Mouse (Mus musculus) CH12.LX (cell line): ENCODE results near the gene Card10. TPM values are rescaled to one million over a fixed set of nuclear protein-coding genes. Genes with fewer than 3 reads are reported as not detected.

ENCODE experiments used
- DNase-seq: peaks from one replicate; pipeline ENCODE4 v3.0.0-alpha.2; 2013; ENCODE audit errors: extremely low read depth
- H3K27ac ChIP-seq: 2 replicates; pipeline ENCODE4 v1.5.1; 2012; ENCODE audit warnings: low read depth, mild to moderate bottlenecking, control low read depth, moderate library complexity; ENCODE audit not compliant: insufficient read depth
- H3K27me3 ChIP-seq: replicated peaks from 2 replicates; pipeline ENCODE3; 2012; ENCODE audit warnings: inconsistent platforms
- H3K36me3 ChIP-seq, 2 experiments: replicated peaks in 1 of 2; 2 replicates each; pipeline versions ENCODE3 to v1.6.1; 2012; ENCODE audit warnings: inconsistent platforms in 1 of 2, low read length in 1 of 2, mild to moderate bottlenecking in 1 of 2, mixed read lengths in 1 of 2, moderate library complexity in 1 of 2; ENCODE audit not compliant: control insufficient read depth in 1 of 2, insufficient read depth in 1 of 2
- H3K4me1 ChIP-seq, 2 experiments: 2 replicates each; pipeline ENCODE4 v1.6.1; 2012; ENCODE audit warnings: inconsistent platforms in 1 of 2, moderate library complexity in 1 of 2; ENCODE audit not compliant: insufficient read depth in 2 of 2, control insufficient read depth in 1 of 2
- H3K4me2 ChIP-seq: 2 replicates; pipeline ENCODE4 v1.6.1; 2012; ENCODE audit warnings: low read depth, mild to moderate bottlenecking, control low read depth; ENCODE audit not compliant: poor library complexity, insufficient read depth, severe bottlenecking
- H3K4me3 ChIP-seq, 3 experiments: fragments of 150-350 bp in 1 of 3; sonication (generic) in 1 of 3; replicated peaks in 1 of 3; 2 replicates each; pipeline versions ENCODE3 to v1.5.1; 2011 to 2012; ENCODE audit warnings: low read depth in 2 of 3, low read length in 2 of 3, mild to moderate bottlenecking in 2 of 3, moderate library complexity in 2 of 3, control low read depth in 1 of 3, improper control_type of control experiment in 1 of 3, inconsistent platforms in 1 of 3, mixed read lengths in 1 of 3; ENCODE audit not compliant: poor library complexity in 1 of 3
- H3K79me2 ChIP-seq: replicated peaks from 2 replicates; pipeline ENCODE4 v1.6.1; 2012; ENCODE audit warnings: mild to moderate bottlenecking, moderate library complexity; ENCODE audit not compliant: control insufficient read depth, poor library complexity, insufficient read depth, severe bottlenecking; ENCODE audit errors: extremely low read depth
- H3K9ac ChIP-seq: 2 replicates; pipeline ENCODE4 v1.6.1; 2012; ENCODE audit warnings: low read depth, mild to moderate bottlenecking, control low read depth, moderate library complexity; ENCODE audit not compliant: insufficient read depth
- H3K9me3 ChIP-seq: replicated peaks from 2 replicates; pipeline ENCODE3; 2012; ENCODE audit warnings: low read length, inconsistent platforms, mixed read lengths
- BHLHE40 ChIP-seq: IDR thresholded peaks from 2 replicates; pipeline ENCODE4 v1.6.1; 2011; ENCODE audit warnings: mild to moderate bottlenecking, low read depth, low read length, improper control_type of control experiment
- CHD1 ChIP-seq: IDR thresholded peaks from 2 replicates; pipeline ENCODE4 v1.6.1; 2012; ENCODE audit warnings: low read depth, low read length, improper control_type of control experiment, inconsistent platforms
- CTCF ChIP-seq, 2 experiments: IDR thresholded peaks in 1 of 2; conservative IDR thresholded peaks in 1 of 2; 2 replicates each; pipeline ENCODE4 v1.5.1; 2011 to 2012; ENCODE audit warnings: low read depth in 2 of 2, low read length in 2 of 2, improper control_type of control experiment in 1 of 2, inconsistent platforms in 1 of 2, mild to moderate bottlenecking in 1 of 2, moderate library complexity in 1 of 2
- EP300 ChIP-seq: IDR thresholded peaks from 2 replicates; pipeline ENCODE4 v1.6.1; 2011; ENCODE audit warnings: low read length, improper control_type of control experiment
- HCFC1 ChIP-seq: IDR thresholded peaks from 2 replicates; pipeline ENCODE4 v1.6.1; 2012; ENCODE audit warnings: low read depth, mild to moderate bottlenecking, inconsistent platforms, low read length, improper control_type of control experiment
- KAT2A ChIP-seq: IDR thresholded peaks from 2 replicates; pipeline ENCODE4 v1.6.1; 2012; ENCODE audit warnings: low read length, improper control_type of control experiment, inconsistent platforms; ENCODE audit not compliant: insufficient replicate concordance
- MAX ChIP-seq: IDR thresholded peaks from 2 replicates; pipeline ENCODE4 v1.6.1; 2011; ENCODE audit warnings: low read length, improper control_type of control experiment
- MEF2A ChIP-seq: IDR thresholded peaks from 2 replicates; pipeline ENCODE4 v1.6.1; 2014; ENCODE audit warnings: low read depth, mild to moderate bottlenecking, inconsistent platforms, low read length, improper control_type of control experiment, borderline replicate concordance
- MYC ChIP-seq: IDR thresholded peaks from 2 replicates; pipeline ENCODE4 v1.6.1; 2011; ENCODE audit warnings: low read depth, mild to moderate bottlenecking, improper control_type of control experiment, low read length
- NELFE ChIP-seq: IDR thresholded peaks from 2 replicates; pipeline ENCODE4 v1.6.1; 2011; ENCODE audit warnings: low read depth, low read length, improper control_type of control experiment
- RAD21 ChIP-seq: IDR thresholded peaks from 2 replicates; pipeline ENCODE4 v1.6.1; 2011; ENCODE audit warnings: low read depth, mild to moderate bottlenecking, low read length, improper control_type of control experiment, moderate library complexity
- SMC3 ChIP-seq: IDR thresholded peaks from 2 replicates; pipeline ENCODE4 v1.6.1; 2011; ENCODE audit warnings: low read depth, low read length, improper control_type of control experiment
- ZC3H11A ChIP-seq: IDR thresholded peaks from 2 replicates; pipeline ENCODE4 v1.6.1; 2012; ENCODE audit warnings: low read depth, mild to moderate bottlenecking, inconsistent platforms, low read length, improper control_type of control experiment
- ZNF384 ChIP-seq: IDR thresholded peaks from 2 replicates; pipeline ENCODE4 v1.6.1; 2012; ENCODE audit warnings: low read depth, low read length, improper control_type of control experiment, inconsistent platforms
- dilution Hi-C: fragments of 300-500 bp; cut with MboI; formaldehyde crosslinking; loops from 2 replicates; pipeline ENCODE4 v1.14.3; 2020; ENCODE audit warnings: low sequenced_read_pairs; ENCODE audit not compliant: extremely low pct_unique_long_range_greater_than_20kb, extremely low pct_ligation_motif_present
- in situ Hi-C: fragments of 300-500 bp; cut with MboI; formaldehyde crosslinking; loops from 3 replicates; pipeline ENCODE4 v1.14.3; 2019; ENCODE audit warnings: low sequenced_read_pairs, low pct_ligation_motif_present, low pct_unique_long_range_greater_than_20kb, mixed read lengths
- polyA plus RNA-seq: library from polyadenylated mRNA; unstranded; fragments of >175 nt; gene quantifications from 2 replicates; pipeline ENCODE4 v1.2.1, GENCODE M21; 2012; ENCODE audit warnings: low read depth; ENCODE audit not compliant: insufficient read length
- total RNA-seq, 2 experiments: library from RNA; depleted of rRNA; stranded (reverse); fragments of 300-350 nt in 1 of 2; fragments of >200 nt in 1 of 2; gene quantifications; 2 replicates each; pipeline ENCODE4 v1.2.3; 2012 to 2014

Card10 gene
- total and polyA plus RNA-seq, 3 experiments = 0.08 TPM; not detected in 2

DNA sequence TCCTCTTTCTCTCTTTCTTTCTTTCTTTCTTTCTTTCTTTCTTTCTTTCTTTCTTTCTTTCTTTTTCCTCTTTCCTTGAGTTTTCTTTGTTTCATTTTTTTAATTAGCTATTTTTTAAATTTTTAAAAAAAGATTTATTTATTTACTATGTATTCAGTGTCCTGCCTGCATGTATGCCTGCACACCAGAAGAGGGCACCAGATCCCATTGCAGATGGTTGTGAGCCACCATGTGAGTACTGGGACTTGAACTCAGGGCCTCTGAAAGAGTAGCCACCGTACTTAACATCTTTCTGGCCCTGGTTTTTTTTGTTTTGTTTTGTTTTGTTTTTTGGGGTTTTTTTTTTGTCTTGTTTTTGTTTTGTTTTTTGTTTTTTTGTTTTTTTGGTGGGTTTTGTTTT lies 26.8 kb upstream of the Card10 start:
- Histone ChIP-seq H3K4me3 (no peak overlapping the region), H3K9me3 (peaks cover 2% of the 10 kb centered on the region), H3K9ac (no peak overlapping the region), H3K36me3 (no peaks in the 10 kb centered on the region), H3K4me2 (no peak overlapping the region), H3K27ac (no peak overlapping the region), H3K27me3 (peaks cover 76% of the 10 kb centered on the region), H3K79me2 (no peaks in the 10 kb centered on the region), H3K4me1 (no peaks in the 10 kb centered on the region)
- dilution Hi-C loops = loop anchor here (25.0 kb wide), 1 partner anchor 92 kb away; no protein-coding TSS in a partner anchor
- peak in 1 of 2 experiments; percentile 30; a peak in 2 of 4 replicates for TF ChIP-seq CTCF (conservative IDR thresholded peaks at IDR 0.05 in 1 of 2, IDR thresholded peaks at IDR 0.05 in 1 of 2; ENCODE audit: low read depth in 2 of 2, low read length in 2 of 2)
- no peak for TF ChIP-seq KAT2A
- in situ Hi-C loops = no loop called here
- DNase-seq = no peak

DNA sequence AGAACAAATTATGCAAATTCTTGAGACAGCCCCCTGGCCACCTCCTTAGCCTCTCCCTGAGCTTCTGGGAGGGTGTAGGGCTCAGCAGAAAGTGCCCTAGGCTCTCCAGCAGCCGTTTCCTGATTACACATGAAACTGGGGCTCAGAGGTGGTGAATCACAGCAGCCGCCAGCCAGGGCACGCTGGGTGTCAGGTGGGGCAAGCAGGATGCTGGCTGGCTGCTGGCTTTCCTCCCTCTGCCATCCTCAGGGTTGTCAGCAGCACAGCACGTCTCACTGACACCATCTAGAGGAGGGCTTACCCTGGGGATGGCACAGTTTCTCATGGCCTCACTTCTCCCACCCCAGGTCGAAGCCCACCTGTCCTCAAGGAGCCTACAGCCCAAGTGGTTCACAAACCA lies 25.5 kb upstream of the Card10 start:
- Histone ChIP-seq H3K9ac (no peak overlapping the region), H3K36me3 (no peaks in the 10 kb centered on the region), H3K27me3 (peaks cover 72% of the 10 kb centered on the region), H3K27ac (no peak overlapping the region)
- dilution Hi-C loops = loop anchor here (25.0 kb wide), 1 partner anchor 91 kb away; no protein-coding TSS in a partner anchor
- TF ChIP-seq EP300 (no peak), CHD1 (no peak), HCFC1 (no peak)
- TF ChIP-seq, all 38 proteins: peak for 0
- Histone ChIP-seq H3K9me3 (peaks cover 2% of the 10 kb centered on the region), H3K79me2 (no peaks in the 10 kb centered on the region), H3K4me2 (no peak overlapping the region), H3K4me1 (no peaks in the 10 kb centered on the region), H3K4me3 (no peak overlapping the region)
- no peak for DNase-seq
- in situ Hi-C loops = no loop called here

DNA sequence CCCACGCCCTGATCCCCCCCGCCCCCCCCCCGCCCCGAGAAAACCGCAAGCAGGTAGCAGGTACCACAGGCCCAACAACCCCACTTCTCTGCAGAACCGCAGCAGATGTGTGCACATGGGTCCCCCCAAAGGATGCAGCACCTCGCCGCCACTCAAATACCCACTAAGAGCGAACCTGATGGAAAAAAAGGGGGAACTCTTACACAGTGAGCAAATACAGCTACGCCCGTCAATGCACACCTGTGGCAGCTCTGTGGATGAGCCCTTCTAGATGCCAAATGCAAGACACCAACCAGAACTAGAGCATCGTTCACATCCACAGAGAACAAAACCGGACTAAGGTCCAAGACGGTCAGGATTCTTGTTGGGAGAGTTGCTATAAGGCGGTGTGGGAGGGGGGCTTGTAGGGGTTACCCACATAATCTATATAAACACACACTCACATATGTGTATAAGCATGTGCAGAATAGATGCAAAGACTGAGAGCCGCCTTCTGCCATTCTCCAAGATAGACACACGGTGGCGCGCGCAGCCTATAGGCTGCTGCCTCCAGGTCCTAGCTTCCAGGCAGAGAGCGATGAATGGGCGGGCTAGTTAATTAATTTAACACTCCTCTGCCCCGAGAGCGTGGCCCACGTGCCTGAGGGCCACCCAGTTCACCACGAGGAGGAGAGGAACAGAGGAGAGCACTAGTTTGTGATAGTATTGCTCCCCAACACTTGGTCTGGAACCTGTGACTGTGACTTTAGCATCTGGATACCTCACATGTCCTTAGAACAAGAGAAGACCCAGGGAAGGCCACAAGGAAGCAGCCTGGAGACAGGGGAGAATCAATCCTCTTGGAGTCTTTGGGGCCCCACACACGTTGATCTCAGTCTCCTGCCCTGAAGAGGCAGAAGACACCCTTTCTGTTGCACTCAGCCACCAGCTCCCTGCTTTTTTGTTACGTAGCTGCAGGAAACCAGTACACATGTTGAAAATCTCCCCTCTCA lies 23.7 kb upstream of the Card10 start:
- dilution Hi-C loops = loop anchor here (25.0 kb wide), 1 partner anchor 89 kb away; no protein-coding TSS in a partner anchor
- Histone ChIP-seq H3K4me2 (no peak overlapping the region), H3K27ac (no peak overlapping the region)

More for the DNA sequence above, 23.7 kb upstream of the Card10 start:
- Histone ChIP-seq H3K27me3 (peaks cover 63% of the 10 kb centered on the region), H3K4me1 (no peaks in the 10 kb centered on the region), H3K9me3 (peaks cover 2% of the 10 kb centered on the region), H3K36me3 (no peaks in the 10 kb centered on the region), H3K9ac (no peak overlapping the region), H3K79me2 (no peaks in the 10 kb centered on the region), H3K4me3 (no peak overlapping the region)
- TF ChIP-seq CTCF (conservative IDR thresholded peaks at IDR 0.05 in 1 of 2, IDR thresholded peaks at IDR 0.05 in 1 of 2; ENCODE audit: low read depth in 2 of 2, low read length in 2 of 2) (peak; percentile 48 to 95), NELFE (peak; percentile 31; the same call in 1 of the 2 replicates), BHLHE40 (peak; percentile 38; the same call in 1 of the 2 replicates), SMC3 (peak; percentile 88), RAD21 (peak; percentile 89), ZNF384 (no peak), MAX (0 out of 2 replicates have a peak, but pooled peaks have one; percentile 47), MYC (0 out of 2 replicates have a peak, but pooled peaks have one; percentile 24), ZC3H11A (no peak), MEF2A (peak; percentile 42; the same call in 1 of the 2 replicates)
- in situ Hi-C loops = no loop called here
- peak; percentile 60 for DNase-seq
